Mouse (Mus musculus): ENCODE data around the gene Mrfap1.

GRCm38 (mm10) chr5:36757033-36757432 is 39.5 kb downstream of the Mrfap1 start:
- TF ChIP-seq CHD2 (IDR thresholded peaks at IDR 0.05; ENCODE audit: low read depth, low read length) (no peak), ZC3H11A (IDR thresholded peaks at IDR 0.05; ENCODE audit: borderline replicate concordance, low read depth, low read length) (no peak)

Data from ES-E14 (cell line).